ENCODE assay signal across 12 mouse cellular contexts in genomic region chr6:83186946-83187345, GRCm38 (mm10). TPM values are rescaled to one million over a fixed set of nuclear protein-coding genes. Genes with fewer than 3 reads are reported as not detected.
A peak's percentile ranks its signal among the peaks of the same experiment; 100 is the strongest.
DNase-seq lines count a peak whose midpoint lies in the region; ATAC-seq lines count a peak whose summit lies in the region.
"Had no signal": no experiment of that assay in that cellular context is flagged by ENCODE, and none has a peak within 500 bp of the region (broad histone marks: within the 10 kb centered on the region; RNA-seq: fewer than 3 reads in every experiment).

No protein-coding gene starts in this region.

- H3K9ac ChIP-seq in embryonic facial prominence, embryonic 14.5 days (ENCODE audit: low read depth, low read length): peak overlapping the region; percentile 48; the same call in 1 of the 2 replicates
- peak overlapping the region; percentile 75 for H3K9ac ChIP-seq in hindbrain, embryonic 14.5 days
- H3K9ac ChIP-seq in midbrain, embryonic 15.5 days: peak overlapping the region; percentile 76

- H3K4me3 ChIP-seq in embryonic facial prominence, embryonic 14.5 days (ENCODE audit: low read depth, low read length): 0 out of 2 replicates have a peak overlapping the region, but pooled peaks have one; percentile 30
- H3K4me3 ChIP-seq in hindbrain, embryonic 14.5 days (replicated peaks; ENCODE audit: low read length): peak overlapping the region; percentile 48
- H3K4me3 ChIP-seq in midbrain, embryonic 15.5 days: peak overlapping the region; percentile 60
- H3K4me3 ChIP-seq: myocyte had no signal

- peak overlapping the region; percentile 77 for H3K27ac ChIP-seq in embryonic facial prominence, embryonic 14.5 days (replicated peaks; ENCODE audit: low read depth, low read length)
- peak overlapping the region; percentile 91 for H3K27ac ChIP-seq in hindbrain, embryonic 14.5 days
- peak overlapping the region; percentile 94; the same call in 1 of the 2 replicates for H3K27ac ChIP-seq in midbrain, embryonic 15.5 days

- H3K4me2 ChIP-seq in embryonic facial prominence, embryonic 14.5 days (ENCODE audit: low read depth, low read length): peak overlapping the region; percentile 50; the same call in 1 of the 2 replicates
- H3K4me2 ChIP-seq in hindbrain, embryonic 14.5 days (replicated peaks): peak overlapping the region; percentile 71
- peak overlapping the region; percentile 62 for H3K4me2 ChIP-seq in midbrain, embryonic 15.5 days

- H3K4me1 ChIP-seq in embryonic facial prominence, embryonic 14.5 days (ENCODE audit: control insufficient read depth, insufficient read depth, low read length): peaks cover 19% of the 10 kb centered on the region
- peaks cover 28% of the 10 kb centered on the region for H3K4me1 ChIP-seq in hindbrain, embryonic 14.5 days (replicated peaks; ENCODE audit: control insufficient read depth, insufficient read depth, low read length)
- H3K4me1 ChIP-seq in midbrain, embryonic 15.5 days: peaks cover 32% of the 10 kb centered on the region

- ATAC-seq in embryonic facial prominence, embryonic 14.5 days (ENCODE audit: low read depth): peak; percentile 68
- no peak for ATAC-seq in hindbrain, embryonic 14.5 days (ENCODE audit: low FRiP score)
- ATAC-seq in midbrain, embryonic 15.5 days (replicated peaks): no peak

- no peaks in the 10 kb centered on the region for H3K9me3 ChIP-seq in embryonic facial prominence, embryonic 14.5 days (ENCODE audit: control insufficient read depth, low read length)
- H3K9me3 ChIP-seq in hindbrain, embryonic 14.5 days (ENCODE audit: control insufficient read depth, low read length): no peaks in the 10 kb centered on the region
- H3K9me3 ChIP-seq in midbrain, embryonic 15.5 days: no peaks in the 10 kb centered on the region

- DNase-seq in embryo, embryonic 10.5 days (ENCODE audit: low spot score): peak; percentile 27
- DNase-seq in embryo, embryonic 10 days (ENCODE audit: low spot score): no peak
- DNase-seq in embryonic facial prominence, embryonic 14.5 days (ENCODE audit: low spot score): peak; percentile 50
- DNase-seq in hindbrain, embryonic 14.5 days (ENCODE audit: low spot score): no peak
- DNase-seq in spleen, adult 12 weeks (ENCODE audit: low spot score): no peak
- no peak for DNase-seq in kidney, postnatal 10 days
- no peak for DNase-seq in lung, postnatal 14 days
- DNase-seq: heart, adult 11 months; kidney, postnatal 4 days; thymus, adult 18-20 months had no signal

- H3K36me3 ChIP-seq in embryonic facial prominence, embryonic 14.5 days (ENCODE audit: control insufficient read depth, insufficient read depth, low read length): peaks cover 63% of the 10 kb centered on the region
- H3K36me3 ChIP-seq in hindbrain, embryonic 14.5 days (replicated peaks; ENCODE audit: control insufficient read depth, insufficient read depth): peaks cover 74% of the 10 kb centered on the region
- H3K36me3 ChIP-seq in midbrain, embryonic 15.5 days (replicated peaks): peaks cover 39% of the 10 kb centered on the region

- 57% methylated on average over 2 of the region's 2 CpGs for WGBS in embryonic facial prominence, embryonic 14.5 days
- 74% methylated on average over 2 of the region's 2 CpGs for WGBS in hindbrain, embryonic 14.5 days
- WGBS in midbrain, embryonic 15.5 days: 58% methylated on average over 2 of the region's 2 CpGs

- H3K27me3 ChIP-seq in embryonic facial prominence, embryonic 14.5 days (replicated peaks; ENCODE audit: control insufficient read depth, insufficient read depth, low read length): no peaks in the 10 kb centered on the region
- H3K27me3 ChIP-seq in hindbrain, embryonic 14.5 days (ENCODE audit: control insufficient read depth, insufficient read depth, low read length): no peaks in the 10 kb centered on the region
- H3K27me3 ChIP-seq in midbrain, embryonic 15.5 days (replicated peaks): no peaks in the 10 kb centered on the region

RNA-seq across cellular contexts. Expression of gene Dctn1, which starts 21.2 kb away (rescaled TPM):
- 84.5 and 101 TPM in 2 replicates for polyA plus RNA-seq in embryonic facial prominence, embryonic 14.5 days (2014; fragmentation: Nextera tagmentation; extraction: Ambion mirVana)
- 147 and 155 TPM in 2 replicates for polyA plus RNA-seq in hindbrain, embryonic 14.5 days (2014; fragmentation: Nextera tagmentation; extraction: Ambion mirVana)
- 162 TPM in 2 replicates for polyA plus RNA-seq in midbrain, embryonic 15.5 days (2015; fragmentation: Nextera tagmentation; extraction: Ambion mirVana)

RNA-seq across cellular contexts. Expression of gene 1700003E16Rik, which starts 30.7 kb away (rescaled TPM):
- 3.1 and 6.3 TPM in 2 replicates for polyA plus RNA-seq in embryonic facial prominence, embryonic 14.5 days (2014; fragmentation: Nextera tagmentation; extraction: Ambion mirVana)
- polyA plus RNA-seq in hindbrain, embryonic 14.5 days (2014; fragmentation: Nextera tagmentation; extraction: Ambion mirVana): 7.1 and 7.5 TPM in 2 replicates
- 9.5 and 12.0 TPM in 2 replicates for polyA plus RNA-seq in midbrain, embryonic 15.5 days (2015; fragmentation: Nextera tagmentation; extraction: Ambion mirVana)

RNA-seq across cellular contexts. Expression of gene Wdr54, which starts 30.7 kb away (rescaled TPM):
- 5.8 and 7.0 TPM in 2 replicates for polyA plus RNA-seq in embryonic facial prominence, embryonic 14.5 days (2014; fragmentation: Nextera tagmentation; extraction: Ambion mirVana)
- 17.8 and 18.0 TPM in 2 replicates for polyA plus RNA-seq in hindbrain, embryonic 14.5 days (2014; fragmentation: Nextera tagmentation; extraction: Ambion mirVana)
- 20.8 and 21.6 TPM in 2 replicates for polyA plus RNA-seq in midbrain, embryonic 15.5 days (2015; fragmentation: Nextera tagmentation; extraction: Ambion mirVana)

RNA-seq across cellular contexts. Expression of gene Slc4a5, which starts 32.7 kb away (rescaled TPM):
- 0.47 and 0.57 TPM in 2 replicates for polyA plus RNA-seq in embryonic facial prominence, embryonic 14.5 days (2014; fragmentation: Nextera tagmentation; extraction: Ambion mirVana)
- polyA plus RNA-seq in hindbrain, embryonic 14.5 days (2014; fragmentation: Nextera tagmentation; extraction: Ambion mirVana): 3.5 and 4.8 TPM in 2 replicates
- 0.37 and 0.41 TPM in 2 replicates for polyA plus RNA-seq in midbrain, embryonic 15.5 days (2015; fragmentation: Nextera tagmentation; extraction: Ambion mirVana)

RNA-seq across cellular contexts. Expression of gene Rtkn, which starts 51.7 kb away (rescaled TPM):
- 25.8 and 30.4 TPM in 2 replicates for polyA plus RNA-seq in embryonic facial prominence, embryonic 14.5 days (2014; fragmentation: Nextera tagmentation; extraction: Ambion mirVana)
- 8.9 and 9.8 TPM in 2 replicates for polyA plus RNA-seq in hindbrain, embryonic 14.5 days (2014; fragmentation: Nextera tagmentation; extraction: Ambion mirVana)
- 10.9 and 15.3 TPM in 2 replicates for polyA plus RNA-seq in midbrain, embryonic 15.5 days (2015; fragmentation: Nextera tagmentation; extraction: Ambion mirVana)

Comparison
In these comparisons a context has a peak if more than half of its experiments do, and no peak if none do; other contexts are left out.
1. DNase-seq: peak in embryo, embryonic 10.5 days (single experiment) and embryonic facial prominence, embryonic 14.5 days (single experiment); none in embryo, embryonic 10 days (single experiment), hindbrain, embryonic 14.5 days (single experiment), spleen, adult 12 weeks (single experiment), kidney, postnatal 10 days (single experiment) and lung, postnatal 14 days (single experiment).
2. Peak in every context shown above with its lines, with median percentiles within 50 percentile points of each other: H3K27ac ChIP-seq, H3K4me2 ChIP-seq, H3K4me3 ChIP-seq and H3K9ac ChIP-seq.